Mouse (Mus musculus) kidney, embryonic 14.5 days (tissue): ENCODE results near the gene Serpinf1. TPM values are rescaled to one million over a fixed set of nuclear protein-coding genes. Genes with fewer than 3 reads are reported as not detected.
A peak's percentile ranks its signal among the peaks of the same experiment; 100 is the strongest.

Experiments
- ATAC-seq: fragments of 200-750 bp; cut with Nextera tagmentation; 2 replicates; pipeline ENCODE4 v1.8.0; 2017; ENCODE audit warnings: moderate number of reproducible peaks, mild to moderate bottlenecking, moderate TSS enrichment, moderate library complexity; ENCODE audit not compliant: low FRiP score, low TSS enrichment
- H3K27ac ChIP-seq: fragments of 300-500 bp; sonication (generic); 2 replicates; pipeline ENCODE4 v1.5.1; 2014; ENCODE audit warnings: low read depth, mild to moderate bottlenecking, low read length, moderate library complexity, mixed read lengths
- H3K27me3 ChIP-seq: fragments of 300-500 bp; sonication (generic); 2 replicates; pipeline ENCODE4 v1.6.1; 2014; ENCODE audit warnings: mild to moderate bottlenecking, low read length; ENCODE audit not compliant: control insufficient read depth, insufficient read depth
- H3K36me3 ChIP-seq: fragments of 300-500 bp; sonication (generic); 2 replicates; pipeline ENCODE4 v1.6.1; 2014; ENCODE audit warnings: low read length, mixed read lengths; ENCODE audit not compliant: control insufficient read depth, insufficient read depth
- H3K4me1 ChIP-seq: fragments of 300-500 bp; sonication (generic); 2 replicates; pipeline ENCODE4 v1.6.1; 2014; ENCODE audit warnings: low read length, mixed read lengths; ENCODE audit not compliant: control insufficient read depth, insufficient read depth
- H3K4me2 ChIP-seq: fragments of 300-500 bp; sonication (generic); replicated peaks from 2 replicates; pipeline ENCODE4 v1.6.1; 2014; ENCODE audit warnings: low read depth, mild to moderate bottlenecking, low read length
- H3K4me3 ChIP-seq: fragments of 300-500 bp; sonication (generic); 2 replicates; pipeline ENCODE4 v1.5.1; 2014; ENCODE audit warnings: mild to moderate bottlenecking, low read length
- H3K9ac ChIP-seq: fragments of 300-500 bp; sonication (generic); 2 replicates; pipeline ENCODE4 v1.6.1; 2014; ENCODE audit warnings: low read depth, mild to moderate bottlenecking, low read length, moderate library complexity
- H3K9me3 ChIP-seq: fragments of 300-500 bp; sonication (generic); 2 replicates; pipeline ENCODE4 v1.6.1; 2016; ENCODE audit warnings: low read length; ENCODE audit not compliant: control insufficient read depth
- WGBS: fragments of 180-500 bp; shearing (Covaris S2); extraction: QIAGEN DNeasy Blood & Tissue Kit; methylation state at CpG from one replicate; pipeline ENCODE4 v1.1.7; 2014; 5-methylcytosine and 5-hydroxymethylcytosine counted together
- polyA plus RNA-seq: library from polyadenylated mRNA; unstranded; fragments of >200 nt; fragmentation: Nextera tagmentation; extraction: Ambion mirVana; gene quantifications from 2 replicates; pipeline ENCODE4 v1.2.1, GENCODE M21; 2014

Gene Serpinf1
- polyA plus RNA-seq, 1 experiment from 2014 or later, result 120 TPM

DNA sequence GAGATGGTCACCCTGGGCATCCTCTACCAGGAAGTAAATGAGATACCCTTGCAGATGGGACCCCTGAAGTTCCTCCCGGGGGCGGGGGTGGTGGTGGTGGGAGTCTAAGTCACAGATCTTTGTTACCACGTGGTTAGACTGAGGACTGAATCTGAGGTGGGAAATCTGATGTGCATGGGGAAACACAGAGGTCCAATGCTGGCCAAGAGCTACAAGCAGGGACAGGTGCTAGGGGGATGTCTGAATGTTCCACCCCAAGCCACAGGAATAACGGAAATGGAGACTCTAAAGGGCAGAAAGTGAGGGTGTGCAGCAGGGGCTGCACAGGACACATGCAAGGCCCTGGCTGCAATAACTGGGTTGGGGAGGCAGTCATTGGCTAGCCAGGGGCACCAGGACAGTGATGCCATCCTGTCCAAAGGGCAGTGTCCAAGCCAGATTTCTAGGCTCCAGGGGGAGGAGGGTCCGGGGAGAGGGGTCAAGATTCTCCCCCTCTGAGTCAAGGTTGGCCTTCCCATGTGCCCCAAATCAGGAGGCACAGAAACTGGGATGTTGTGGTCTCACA lies 1.6 kb downstream of the Serpinf1 start:
- H3K9me3 ChIP-seq, result no peaks in the 10 kb centered on the region
- 0 out of 2 replicates have a peak overlapping the region, but pooled peaks have one; percentile 62 for H3K9ac ChIP-seq
- H3K27ac ChIP-seq, result no peak overlapping the region
- 0 out of 2 replicates have a peak, but pooled peaks cover 4% of the 10 kb centered on the region for H3K36me3 ChIP-seq
- peaks cover 22% of the 10 kb centered on the region for H3K4me1 ChIP-seq
- ATAC-seq, result peak; percentile 3; the same call in 1 of the 2 replicates
- WGBS, result 46% methylated on average over 5 of the region's 5 CpGs
- H3K4me2 ChIP-seq, result peak overlapping the region; percentile 64; the same call in 1 of the 2 replicates
- H3K4me3 ChIP-seq, result no peak overlapping the region
- H3K27me3 ChIP-seq, result no peaks in the 10 kb centered on the region

DNA sequence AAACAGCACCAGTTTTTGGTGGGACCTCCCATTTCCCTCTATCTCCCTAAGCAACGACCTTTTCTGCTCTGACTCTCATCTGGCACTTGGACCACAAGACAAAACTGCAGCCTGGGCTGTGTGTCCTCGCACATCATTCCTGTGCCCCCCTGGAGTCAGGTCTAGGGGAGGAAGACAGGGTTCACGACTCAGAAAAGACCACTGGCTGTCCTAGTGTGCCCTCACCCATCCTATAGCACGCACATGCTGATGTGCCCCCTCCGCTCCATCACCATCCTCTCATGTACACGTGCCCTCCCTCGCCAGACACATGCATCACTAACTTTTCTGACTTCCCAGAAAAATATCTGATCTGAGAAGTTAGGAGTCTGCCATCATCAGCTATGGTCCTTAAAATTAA lies 2.5 kb downstream of the Serpinf1 start:
- H3K36me3 ChIP-seq, result peaks cover 8% of the 10 kb centered on the region; the same call in 1 of the 2 replicates

DNA sequence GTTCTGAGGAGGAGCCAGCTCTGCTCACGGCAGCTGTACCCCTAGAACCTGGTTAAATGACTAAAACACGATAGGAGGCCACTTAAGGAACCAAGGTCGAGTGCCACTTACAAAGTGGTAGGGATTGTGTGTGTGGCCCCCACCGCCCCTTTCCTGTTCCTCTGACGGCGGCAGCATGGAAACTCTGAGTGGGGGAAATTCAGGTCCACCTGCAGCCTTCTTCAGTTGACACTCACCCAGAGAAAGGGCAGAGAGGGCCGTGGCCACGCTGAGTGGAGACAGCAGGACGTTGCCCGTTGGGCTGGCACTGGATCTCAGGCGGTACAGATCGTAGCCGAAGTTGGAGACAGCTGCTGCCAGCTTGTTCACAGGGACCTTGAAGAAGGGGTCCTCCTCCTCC lies 6.5 kb downstream of the Serpinf1 start:
- peaks cover 7% of the 10 kb centered on the region for H3K4me1 ChIP-seq
- H3K9me3 ChIP-seq, result no peaks in the 10 kb centered on the region
- no peak overlapping the region for H3K9ac ChIP-seq
- H3K27ac ChIP-seq, result no peak overlapping the region
- no peak overlapping the region for H3K4me3 ChIP-seq
- H3K36me3 ChIP-seq, result peaks cover 11% of the 10 kb centered on the region; the same call in 1 of the 2 replicates
- no peak for ATAC-seq
- H3K27me3 ChIP-seq, result no peaks in the 10 kb centered on the region
- H3K4me2 ChIP-seq, result no peak overlapping the region
- WGBS, result 88% methylated on average over 13 of the region's 13 CpGs

More for the DNA sequence above, 2.5 kb downstream of the Serpinf1 start:
- H3K9me3 ChIP-seq, result no peaks in the 10 kb centered on the region
- no peak overlapping the region for H3K4me3 ChIP-seq
- no peaks in the 10 kb centered on the region for H3K27me3 ChIP-seq
- 83% methylated on average over 7 of the region's 7 CpGs for WGBS
- H3K9ac ChIP-seq, result no peak overlapping the region
- ATAC-seq, result no peak
- H3K27ac ChIP-seq, result no peak overlapping the region
- H3K4me2 ChIP-seq, result no peak overlapping the region
- peaks cover 22% of the 10 kb centered on the region for H3K4me1 ChIP-seq

DNA sequence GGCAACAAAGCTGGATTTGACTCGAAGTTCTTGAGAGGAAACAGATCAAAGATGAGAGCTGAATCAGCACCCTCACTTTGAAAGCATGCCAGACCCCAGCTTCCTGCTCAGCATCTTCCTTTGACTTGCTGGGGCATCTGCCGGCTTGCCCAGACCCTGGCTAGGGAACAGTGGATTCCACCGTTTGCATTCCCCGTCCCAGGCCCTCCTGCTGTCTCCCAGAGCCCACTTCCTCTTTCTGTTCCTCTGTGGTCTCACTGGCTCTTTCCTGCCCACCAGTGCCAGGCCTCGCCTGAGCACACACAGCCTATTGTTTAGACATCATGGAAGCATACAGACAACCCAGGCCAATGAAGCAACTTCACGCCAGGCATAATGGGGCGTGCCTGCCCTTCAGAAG lies 7.4 kb downstream of the Serpinf1 start:
- no peaks in the 10 kb centered on the region for H3K9me3 ChIP-seq
- H3K27ac ChIP-seq, result no peak overlapping the region
- H3K4me3 ChIP-seq, result no peak overlapping the region
- 72% methylated on average over 7 of the region's 7 CpGs for WGBS
- H3K4me1 ChIP-seq, result no peaks in the 10 kb centered on the region
- no peak overlapping the region for H3K9ac ChIP-seq
- no peak for ATAC-seq
- H3K4me2 ChIP-seq, result no peak overlapping the region
- peaks cover 11% of the 10 kb centered on the region; the same call in 1 of the 2 replicates for H3K36me3 ChIP-seq
- no peaks in the 10 kb centered on the region for H3K27me3 ChIP-seq

DNA sequence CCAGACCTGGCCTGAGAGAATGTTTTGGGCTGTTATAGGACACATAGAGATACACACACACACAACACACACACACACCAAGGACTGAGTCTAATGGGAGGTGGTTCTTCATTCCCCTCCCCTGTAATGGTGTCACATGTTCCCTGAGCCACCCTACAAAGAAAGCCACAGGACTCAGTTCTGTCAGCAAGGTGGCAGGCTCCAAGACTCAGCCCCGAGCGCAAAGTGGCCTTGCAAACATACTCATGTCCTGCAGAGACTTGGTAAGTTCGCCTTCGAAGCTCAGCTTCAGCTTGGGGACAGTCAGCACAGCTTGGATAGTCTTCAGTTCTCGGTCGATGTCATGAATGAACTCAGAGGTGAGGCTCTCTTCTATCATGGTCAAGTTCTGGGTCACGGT lies 11.9 kb downstream of the Serpinf1 start:
- H3K4me1 ChIP-seq, result no peaks in the 10 kb centered on the region
- no peak for ATAC-seq
- H3K9me3 ChIP-seq, result no peaks in the 10 kb centered on the region
- H3K27ac ChIP-seq, result no peak overlapping the region
- no peak overlapping the region for H3K4me2 ChIP-seq
- H3K36me3 ChIP-seq, result peaks cover 7% of the 10 kb centered on the region; the same call in 1 of the 2 replicates
- H3K27me3 ChIP-seq, result no peaks in the 10 kb centered on the region
- 88% methylated on average over 7 of the region's 7 CpGs for WGBS
- no peak overlapping the region for H3K4me3 ChIP-seq
- no peak overlapping the region for H3K9ac ChIP-seq

DNA sequence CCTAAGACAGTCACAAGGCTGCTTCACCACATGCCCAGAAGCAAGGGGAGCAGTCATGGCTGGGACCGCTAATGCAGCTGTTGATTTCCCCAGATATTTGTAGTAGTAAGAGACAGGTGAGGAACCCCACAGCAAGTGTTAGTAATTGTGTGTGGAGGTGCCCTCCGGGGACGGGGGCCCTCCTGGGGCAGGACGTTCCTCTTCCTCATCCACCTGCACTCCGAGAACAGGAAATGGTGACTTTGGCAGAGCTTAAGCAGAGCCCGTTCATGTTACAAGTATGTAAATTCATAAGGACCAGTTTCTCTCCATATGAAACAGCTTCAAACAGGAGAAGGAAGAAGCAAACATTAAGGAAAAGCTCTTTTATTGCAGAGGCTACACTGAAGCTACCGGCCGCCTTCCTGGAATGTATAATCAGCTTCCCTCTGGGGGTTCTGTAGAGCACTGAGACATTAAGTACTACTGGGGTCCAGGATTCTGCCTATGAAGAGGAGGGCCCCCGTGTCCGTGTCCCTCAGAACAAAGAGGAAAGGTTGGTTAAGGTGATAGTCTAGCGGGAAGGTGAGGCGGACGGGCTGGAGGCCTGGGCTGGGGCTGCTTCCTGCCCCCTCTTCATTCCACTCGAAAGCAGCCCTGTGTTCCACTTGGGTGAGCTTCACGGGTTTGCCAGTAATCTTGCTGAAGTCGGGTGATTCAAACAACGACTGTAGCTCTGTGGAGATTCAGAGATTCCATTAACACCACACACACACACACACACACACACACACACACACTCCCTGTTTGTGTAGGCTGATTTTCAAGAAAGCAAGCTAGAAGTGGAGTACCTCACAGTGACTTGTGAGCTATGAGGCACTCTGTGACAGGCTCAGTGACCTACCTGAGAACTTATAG lies 12.6 kb downstream of the Serpinf1 start:
- no peak overlapping the region for H3K4me3 ChIP-seq
- H3K4me2 ChIP-seq, result no peak overlapping the region
- 65% methylated on average over 17 of the region's 17 CpGs for WGBS
- H3K27me3 ChIP-seq, result no peaks in the 10 kb centered on the region
- peak overlapping the region; percentile 1; the same call in 1 of the 2 replicates for H3K27ac ChIP-seq
- no peak for ATAC-seq
- H3K36me3 ChIP-seq, result 0 out of 2 replicates have a peak, but pooled peaks cover 3% of the 10 kb centered on the region
- no peaks in the 10 kb centered on the region for H3K9me3 ChIP-seq
- no peaks in the 10 kb centered on the region for H3K4me1 ChIP-seq
- no peak overlapping the region for H3K9ac ChIP-seq

DNA sequence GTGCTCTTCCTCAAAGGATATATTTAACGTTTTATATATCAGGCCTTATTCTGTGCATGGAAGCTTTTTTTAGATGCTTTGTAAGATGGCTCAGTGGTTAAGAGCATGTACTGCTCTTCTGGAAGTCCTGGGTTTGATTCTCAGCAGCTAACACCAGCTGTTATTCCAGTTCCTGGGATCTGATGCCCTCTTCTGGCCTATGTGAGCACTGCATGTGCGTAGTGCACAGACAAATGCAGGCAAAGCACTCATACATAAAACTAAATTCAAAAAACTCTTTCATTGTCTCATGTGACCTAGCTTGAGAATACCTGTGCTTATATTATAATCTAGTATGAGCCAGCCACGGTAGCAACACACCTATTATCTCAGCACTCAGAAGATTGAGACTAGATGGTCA lies 15.6 kb downstream of the Serpinf1 start:
- H3K9ac ChIP-seq, result no peak overlapping the region
- no peak for ATAC-seq
- WGBS, result 38% methylated on average over 3 of the region's 3 CpGs

DNA sequence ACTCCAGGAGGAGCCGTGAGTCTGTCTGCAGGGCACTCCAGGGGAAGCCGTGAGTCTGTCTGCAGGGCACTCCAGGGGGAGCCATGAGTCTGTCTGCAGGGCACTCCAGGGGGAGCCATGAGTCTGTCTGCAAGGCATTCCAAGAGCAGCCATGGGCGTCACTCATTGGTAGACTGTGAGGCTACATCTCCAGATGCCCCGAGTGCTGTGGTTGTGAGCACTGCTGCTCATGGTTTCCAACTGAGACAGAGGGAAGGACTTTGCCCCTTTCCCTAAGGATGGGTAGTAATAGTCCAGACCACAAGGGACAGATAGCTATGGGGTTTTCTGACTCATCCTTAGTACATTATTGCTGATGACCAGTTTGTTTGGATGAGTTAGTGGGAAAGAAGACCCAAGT lies 16.4 kb downstream of the Serpinf1 start:
- Histone ChIP-seq H3K9me3 (no peaks in the 10 kb centered on the region), H3K36me3 (no peaks in the 10 kb centered on the region), H3K4me3 (no peak overlapping the region), H3K4me2 (no peak overlapping the region), H3K27ac (no peak overlapping the region), H3K9ac (no peak overlapping the region), H3K4me1 (no peaks in the 10 kb centered on the region), H3K27me3 (no peaks in the 10 kb centered on the region)
- WGBS, result 78% methylated on average over 4 of the region's 4 CpGs
- ATAC-seq, result no peak

More for the DNA sequence above, 15.6 kb downstream of the Serpinf1 start:
- H3K4me3 ChIP-seq, result no peak overlapping the region
- H3K4me2 ChIP-seq, result no peak overlapping the region
- no peaks in the 10 kb centered on the region for H3K27me3 ChIP-seq
- no peaks in the 10 kb centered on the region for H3K4me1 ChIP-seq
- H3K27ac ChIP-seq, result no peak overlapping the region
- 0 out of 2 replicates have a peak, but pooled peaks cover 3% of the 10 kb centered on the region for H3K36me3 ChIP-seq
- no peaks in the 10 kb centered on the region for H3K9me3 ChIP-seq

DNA sequence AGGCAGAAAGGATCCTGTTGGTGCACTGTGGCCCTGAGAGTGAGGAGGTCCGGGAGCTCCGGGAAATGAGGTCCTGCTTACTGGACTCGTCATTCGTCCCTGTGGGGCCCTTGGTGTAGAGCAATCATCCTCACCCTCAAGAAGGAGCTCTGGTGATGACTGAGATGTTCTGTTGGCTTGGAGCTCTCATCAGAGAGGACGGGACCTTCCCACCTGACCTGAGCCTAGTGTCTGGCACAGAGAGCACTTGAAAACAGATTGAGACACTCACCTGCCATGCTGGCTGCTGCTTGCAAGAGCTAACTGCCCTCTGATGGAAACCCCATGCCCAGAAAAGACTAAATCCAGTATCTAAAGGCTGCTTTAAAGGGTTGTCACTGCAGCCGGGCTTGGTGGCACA lies 17.7 kb downstream of the Serpinf1 start:
- ATAC-seq, result no peak
- Histone ChIP-seq H3K4me1 (no peaks in the 10 kb centered on the region), H3K9ac (no peak overlapping the region), H3K36me3 (no peaks in the 10 kb centered on the region), H3K4me3 (no peak overlapping the region), H3K27me3 (no peaks in the 10 kb centered on the region), H3K27ac (no peak overlapping the region), H3K9me3 (no peaks in the 10 kb centered on the region), H3K4me2 (no peak overlapping the region)
- WGBS, result 88% methylated on average over 6 of the region's 6 CpGs
